Mouse (Mus musculus): ENCODE results near the gene Itpk1.

GRCm38 (mm10) chr12:102705216-102705871, 614 bp upstream of the Itpk1 start:
- peak; percentile 88 for TF ChIP-seq CTCF (IDR thresholded peaks at IDR 0.05)
- TF ChIP-seq EP300 (IDR thresholded peaks at IDR 0.05) = no peak
